Mouse (Mus musculus): ENCODE measurements at regions not wholly inside any gene's neighbourhood (a gene's known extent, or its start where the extent isn't known, plus 50 kb on each side); places are given as distances from the start of the nearest gene placed in this dataset.
A peak's percentile ranks its signal among the peaks of the same experiment; 100 is the strongest.

GRCm38 (mm10) chr9:47403317-47403716, 126.7 kb upstream of the Cadm1 start:
- no peak overlapping the region for H3K27ac ChIP-seq (replicated peaks; ENCODE audit: low read depth, low read length)

GRCm38 (mm10) chr9:47404821-47405220, 125.2 kb upstream of the Cadm1 start:
- H3K4me3 ChIP-seq (ENCODE audit: insufficient read depth, low read depth, low read length) = no peak overlapping the region
- H3K4me1 ChIP-seq (ENCODE audit: control insufficient read depth, insufficient read depth, insufficient read length, low read length) = no peaks in the 10 kb centered on the region
- H3K27ac ChIP-seq (replicated peaks; ENCODE audit: low read depth, low read length) = no peak overlapping the region

More at GRCm38 (mm10) chr9:47403317-47403716, 126.7 kb upstream of the Cadm1 start:
- Histone ChIP-seq H3K4me1 (ENCODE audit: control insufficient read depth, insufficient read depth, insufficient read length, low read length) (no peaks in the 10 kb centered on the region), H3K4me3 (ENCODE audit: insufficient read depth, low read depth, low read length) (no peak overlapping the region)

GRCm38 (mm10) chr9:47405547-47405946, 124.4 kb upstream of the Cadm1 start:
- no peak overlapping the region for H3K27ac ChIP-seq (replicated peaks; ENCODE audit: low read depth, low read length)
- no peak overlapping the region for H3K4me3 ChIP-seq (ENCODE audit: insufficient read depth, low read depth, low read length)
- no peaks in the 10 kb centered on the region for H3K4me1 ChIP-seq (ENCODE audit: control insufficient read depth, insufficient read depth, insufficient read length, low read length)

DNA sequence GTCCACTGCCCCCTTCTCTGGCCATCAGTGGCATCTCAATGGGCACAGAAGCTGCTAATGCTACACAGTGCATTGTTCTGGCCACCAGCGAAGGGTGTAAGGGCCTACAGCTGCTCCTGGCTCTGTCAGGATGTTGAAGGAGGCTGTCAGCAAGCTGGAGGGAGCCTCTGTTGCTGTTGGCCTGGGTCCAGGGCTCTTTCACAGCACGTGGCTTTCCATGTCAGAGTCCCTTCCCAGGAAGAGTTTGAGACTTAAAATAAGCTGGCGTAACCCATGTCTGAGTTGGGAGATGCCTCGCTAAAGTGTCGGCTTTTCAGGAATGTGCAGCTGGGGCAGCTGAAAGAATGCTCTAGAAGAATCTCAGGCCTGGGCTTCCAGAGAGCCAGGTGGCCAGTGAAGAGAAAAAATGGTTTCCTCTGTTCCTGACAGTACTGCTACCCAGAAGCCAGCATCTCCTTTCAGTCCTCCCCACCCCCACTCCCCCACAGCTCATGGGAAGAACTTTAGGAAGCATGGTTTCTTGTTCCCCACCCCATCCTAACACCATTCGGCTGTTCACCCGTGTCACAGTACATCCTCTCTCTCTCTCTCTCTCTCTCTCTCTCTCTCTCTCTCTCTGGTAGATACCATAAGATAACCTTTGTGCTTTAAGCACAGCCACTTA, 122.8 kb upstream of the Cadm1 start:
- no peak overlapping the region for H3K4me3 ChIP-seq (ENCODE audit: insufficient read depth, low read depth, low read length)
- no peaks in the 10 kb centered on the region for H3K4me1 ChIP-seq (ENCODE audit: control insufficient read depth, insufficient read depth, insufficient read length, low read length)
- no peak overlapping the region for H3K27ac ChIP-seq (replicated peaks; ENCODE audit: low read depth, low read length)

- Histone ChIP-seq H3K4me3 (ENCODE audit: insufficient read depth, low read depth, low read length) (no peak overlapping the region), H3K27ac (replicated peaks; ENCODE audit: low read depth, low read length) (no peak overlapping the region), H3K4me1 (ENCODE audit: control insufficient read depth, insufficient read depth, insufficient read length, low read length) (no peaks in the 10 kb centered on the region)
Observed at GRCm38 (mm10) chr9:47408061-47408460, 121.9 kb upstream of the Cadm1 start.

DNA sequence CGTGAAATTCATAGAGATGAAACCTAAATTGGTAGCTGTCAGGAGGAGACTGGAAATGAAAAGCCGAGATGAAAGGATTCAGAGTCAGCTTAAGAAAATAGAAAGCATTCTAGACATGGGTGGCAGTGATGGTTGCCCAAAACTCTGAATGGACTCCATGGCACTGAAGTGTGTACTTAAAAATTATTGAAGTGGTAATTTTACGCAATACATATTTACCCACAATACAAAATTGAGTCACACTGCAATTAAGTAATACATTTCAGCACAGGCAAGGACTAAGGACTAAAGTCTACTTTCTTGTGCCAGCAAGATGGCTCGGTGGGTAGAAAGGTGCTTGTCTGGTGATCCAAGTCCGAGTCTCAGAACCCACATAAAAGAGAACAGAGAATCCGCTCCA, 120.4 kb upstream of the Cadm1 start:
- Histone ChIP-seq H3K4me1 (ENCODE audit: control insufficient read depth, insufficient read depth, insufficient read length, low read length) (no peaks in the 10 kb centered on the region), H3K4me3 (ENCODE audit: insufficient read depth, low read depth, low read length) (no peak overlapping the region), H3K27ac (replicated peaks; ENCODE audit: low read depth, low read length) (no peak overlapping the region)

DNA sequence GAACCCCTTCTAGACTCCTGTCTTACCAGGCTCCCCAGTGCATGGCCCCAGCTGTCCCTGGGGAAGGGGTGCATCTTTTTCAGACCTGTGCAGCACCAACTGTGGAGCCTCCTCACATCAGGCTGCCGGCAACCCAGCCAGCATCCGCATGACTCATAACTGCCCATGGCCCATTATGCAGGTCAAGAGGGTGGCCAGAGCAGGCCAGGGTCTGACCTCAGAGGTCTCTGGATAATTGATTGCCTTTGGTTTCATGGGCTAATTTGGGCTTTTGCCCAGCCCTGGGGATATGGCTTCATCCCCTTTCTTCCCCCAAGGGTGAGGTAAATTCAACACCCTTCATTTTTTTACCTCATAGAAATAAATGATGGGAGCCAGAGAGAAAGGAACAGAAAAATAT, 117.2 kb upstream of the Cadm1 start:
- Histone ChIP-seq H3K4me1 (ENCODE audit: control insufficient read depth, insufficient read depth, insufficient read length, low read length) (no peaks in the 10 kb centered on the region), H3K4me3 (ENCODE audit: insufficient read depth, low read depth, low read length) (no peak overlapping the region), H3K27ac (replicated peaks; ENCODE audit: low read depth, low read length) (no peak overlapping the region)

DNA sequence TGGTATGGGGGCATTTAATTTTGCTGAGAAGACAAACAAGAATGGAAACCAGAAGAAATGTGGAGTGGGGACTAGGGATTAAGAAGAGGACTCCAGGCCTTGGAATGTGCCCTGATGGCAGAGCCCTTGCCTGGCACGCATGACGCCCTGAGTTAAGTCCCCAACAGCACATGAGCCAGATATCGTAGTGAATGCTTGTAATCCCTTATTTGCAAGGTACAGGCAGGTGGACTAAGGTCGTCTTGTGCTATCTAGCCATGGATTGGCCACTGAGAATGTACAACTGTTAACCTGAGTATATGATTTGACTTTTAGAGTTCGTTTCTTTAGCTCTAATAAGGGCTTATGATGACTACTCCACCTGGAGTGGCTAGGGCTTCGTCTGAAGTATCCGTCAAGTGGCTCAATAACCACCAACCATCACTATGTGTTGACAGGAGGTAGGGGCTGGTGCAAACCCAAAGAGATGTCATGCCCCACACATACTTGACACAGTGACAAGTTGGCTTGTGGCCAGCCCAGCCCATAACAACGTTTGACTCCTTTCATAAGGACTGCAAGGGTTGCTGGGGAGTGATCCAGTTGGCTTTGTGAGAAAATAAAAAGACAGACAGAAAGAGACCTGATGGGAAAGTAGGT, 115.5 kb upstream of the Cadm1 start:
- Histone ChIP-seq H3K27ac (replicated peaks; ENCODE audit: low read depth, low read length) (no peak overlapping the region), H3K4me1 (ENCODE audit: control insufficient read depth, insufficient read depth, insufficient read length, low read length) (no peaks in the 10 kb centered on the region), H3K4me3 (ENCODE audit: insufficient read depth, low read depth, low read length) (no peak overlapping the region)

- peaks cover 14% of the 10 kb centered on the region for H3K4me1 ChIP-seq (ENCODE audit: control insufficient read depth, insufficient read depth, insufficient read length, low read length)
- H3K4me3 ChIP-seq (ENCODE audit: insufficient read depth, low read depth, low read length) = no peak overlapping the region
- H3K27ac ChIP-seq (replicated peaks; ENCODE audit: low read depth, low read length) = no peak overlapping the region
Observed at GRCm38 (mm10) chr9:47422151-47422599, 107.8 kb upstream of the Cadm1 start.

- Histone ChIP-seq H3K4me3 (ENCODE audit: insufficient read depth, low read depth, low read length) (no peak overlapping the region), H3K4me1 (ENCODE audit: control insufficient read depth, insufficient read depth, insufficient read length, low read length) (peaks cover 14% of the 10 kb centered on the region), H3K27ac (replicated peaks; ENCODE audit: low read depth, low read length) (peak overlapping the region; percentile 66)
Observed at GRCm38 (mm10) chr9:47422741-47423461, 107.1 kb upstream of the Cadm1 start.

- H3K27ac ChIP-seq (replicated peaks; ENCODE audit: low read depth, low read length) = no peak overlapping the region
- H3K4me1 ChIP-seq (ENCODE audit: control insufficient read depth, insufficient read depth, insufficient read length, low read length) = peaks cover 14% of the 10 kb centered on the region
- H3K4me3 ChIP-seq (ENCODE audit: insufficient read depth, low read depth, low read length) = no peak overlapping the region
Observed at GRCm38 (mm10) chr9:47423462-47423832, 106.5 kb upstream of the Cadm1 start.

- no peak overlapping the region for H3K27ac ChIP-seq (replicated peaks; ENCODE audit: low read depth, low read length)
- no peak overlapping the region for H3K4me3 ChIP-seq (ENCODE audit: insufficient read depth, low read depth, low read length)
- H3K4me1 ChIP-seq (ENCODE audit: control insufficient read depth, insufficient read depth, insufficient read length, low read length) = peaks cover 14% of the 10 kb centered on the region
Observed at GRCm38 (mm10) chr9:47424191-47424590, 105.8 kb upstream of the Cadm1 start.

DNA sequence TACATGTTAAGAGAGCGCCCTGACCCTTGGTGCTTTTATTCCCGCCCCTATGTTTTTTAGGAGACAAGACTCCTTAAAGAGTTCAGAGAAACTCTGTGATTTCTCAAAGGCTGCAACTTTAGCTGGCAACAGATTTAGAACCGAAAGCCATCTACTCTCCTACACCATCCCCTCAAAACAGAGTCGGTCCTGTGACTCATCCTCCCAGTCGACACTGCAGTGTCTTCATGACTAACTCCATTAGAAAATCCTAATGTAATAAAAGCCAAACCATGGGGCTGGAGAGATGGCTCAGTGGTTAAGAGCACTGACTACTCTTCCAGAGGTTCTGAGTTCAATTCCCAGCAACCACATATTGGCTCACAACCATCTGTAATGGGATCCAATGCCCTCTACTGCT, 103.3 kb upstream of the Cadm1 start:
- peaks cover 14% of the 10 kb centered on the region for H3K4me1 ChIP-seq (ENCODE audit: control insufficient read depth, insufficient read depth, insufficient read length, low read length)
- no peak overlapping the region for H3K4me3 ChIP-seq (ENCODE audit: insufficient read depth, low read depth, low read length)
- no peak overlapping the region for H3K27ac ChIP-seq (replicated peaks; ENCODE audit: low read depth, low read length)

GRCm38 (mm10) chr9:47428710-47429341, 101.1 kb upstream of the Cadm1 start:
- Histone ChIP-seq H3K4me1 (ENCODE audit: control insufficient read depth, insufficient read depth, insufficient read length, low read length) (peaks cover 3% of the 10 kb centered on the region; the same call in 1 of the 2 replicates), H3K27ac (replicated peaks; ENCODE audit: low read depth, low read length) (no peak overlapping the region), H3K4me3 (ENCODE audit: insufficient read depth, low read depth, low read length) (no peak overlapping the region)

- Histone ChIP-seq H3K4me1 (ENCODE audit: control insufficient read depth, insufficient read depth, insufficient read length, low read length) (peaks cover 3% of the 10 kb centered on the region; the same call in 1 of the 2 replicates), H3K27ac (replicated peaks; ENCODE audit: low read depth, low read length) (no peak overlapping the region), H3K4me3 (ENCODE audit: insufficient read depth, low read depth, low read length) (no peak overlapping the region)
Observed at GRCm38 (mm10) chr9:47429691-47430090, 100.3 kb upstream of the Cadm1 start.
